Mouse (Mus musculus) cerebellum, adult 2 months (tissue): Measurements from ENCODE around the gene Izumo4.

Experiments used
- CTCF ChIP-seq: fragments of 200-500 bp; IDR thresholded peaks from 2 replicates; pipeline ENCODE4 v1.5.1; 2011; ENCODE audit warnings: low read depth, mild to moderate bottlenecking, control low read depth, low read length, moderate library complexity, borderline replicate concordance; ENCODE audit not compliant: insufficient read depth
- POLR2A ChIP-seq: fragments of 200-500 bp; IDR thresholded peaks from 2 replicates; pipeline ENCODE4 v1.6.1; 2011; ENCODE audit warnings: low read length, control low read depth, borderline replicate concordance; ENCODE audit not compliant: insufficient read depth

DNA sequence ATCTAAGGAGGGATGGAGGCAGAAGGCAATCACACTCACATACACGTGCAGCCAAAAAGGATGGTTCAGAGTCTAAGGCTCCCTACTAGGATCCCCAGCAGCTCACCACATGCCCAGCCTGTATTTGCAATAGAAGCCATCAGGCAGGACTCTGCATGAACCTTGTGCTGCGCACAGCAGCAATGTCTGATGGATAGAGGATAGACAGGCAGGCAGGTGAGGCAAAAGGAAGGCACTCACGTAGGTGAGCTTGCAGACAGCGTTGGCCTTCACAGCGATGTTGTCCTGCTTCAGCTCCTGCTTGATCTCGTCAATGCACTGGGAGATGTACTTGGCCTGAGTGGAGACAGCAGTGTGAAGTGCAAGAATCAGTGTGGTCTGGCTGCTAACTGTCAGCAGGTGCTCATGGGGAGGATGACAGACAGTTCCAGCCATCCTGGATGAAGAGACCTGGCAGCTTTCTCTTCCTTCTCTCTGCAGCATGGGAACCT, 30.7 kb downstream of the Izumo4 start:
- TF ChIP-seq POLR2A (no peak), CTCF (no peak)
